Mouse (Mus musculus) embryonic facial prominence, embryonic 10.5 days (tissue): ENCODE measurements at regions not wholly inside any gene's neighbourhood (a gene's known extent, or its start where the extent isn't known, plus 50 kb on each side); places are given as distances from the start of the nearest gene placed in this dataset.
"Not testable (repeated sequence)": the region's sequence is repeated elsewhere in the genome, so short reads cannot be mapped to it uniquely, and the experiment has no call there.

Experiments
- DNase-seq: peaks from one replicate; pipeline ENCODE4 v3.0.0-alpha.2; 2017; ENCODE audit warnings: low spot score
- H3K27ac ChIP-seq: fragments of 300-500 bp; sonication (generic); replicated peaks from 2 replicates; pipeline ENCODE4 v1.5.1; 2016; ENCODE audit warnings: mild to moderate bottlenecking
- H3K27me3 ChIP-seq: fragments of 300-500 bp; sonication (generic); replicated peaks from 2 replicates; pipeline ENCODE4 v1.6.1; 2016; ENCODE audit warnings: low read depth, mild to moderate bottlenecking; ENCODE audit not compliant: poor library complexity, severe bottlenecking
- H3K36me3 ChIP-seq: fragments of 300-500 bp; sonication (generic); replicated peaks from 2 replicates; pipeline ENCODE4 v1.6.1; 2016; ENCODE audit warnings: mild to moderate bottlenecking, moderate library complexity
- H3K4me1 ChIP-seq: fragments of 300-500 bp; sonication (generic); 2 replicates; pipeline ENCODE4 v1.6.1; 2016
- H3K4me3 ChIP-seq: fragments of 300-500 bp; sonication (generic); 2 replicates; pipeline ENCODE4 v1.5.1; 2016; ENCODE audit warnings: mild to moderate bottlenecking, moderate library complexity
- H3K9me3 ChIP-seq: fragments of 300-500 bp; sonication (generic); 2 replicates; pipeline ENCODE4 v1.6.1; 2016; ENCODE audit warnings: mild to moderate bottlenecking
- whole genome bisulfite sequencing: fragments of 180-500 bp; shearing (Covaris S2); methylation state at CpG from one replicate; pipeline ENCODE4 v1.1.7; 2016; 5-methylcytosine and 5-hydroxymethylcytosine counted together

DNA sequence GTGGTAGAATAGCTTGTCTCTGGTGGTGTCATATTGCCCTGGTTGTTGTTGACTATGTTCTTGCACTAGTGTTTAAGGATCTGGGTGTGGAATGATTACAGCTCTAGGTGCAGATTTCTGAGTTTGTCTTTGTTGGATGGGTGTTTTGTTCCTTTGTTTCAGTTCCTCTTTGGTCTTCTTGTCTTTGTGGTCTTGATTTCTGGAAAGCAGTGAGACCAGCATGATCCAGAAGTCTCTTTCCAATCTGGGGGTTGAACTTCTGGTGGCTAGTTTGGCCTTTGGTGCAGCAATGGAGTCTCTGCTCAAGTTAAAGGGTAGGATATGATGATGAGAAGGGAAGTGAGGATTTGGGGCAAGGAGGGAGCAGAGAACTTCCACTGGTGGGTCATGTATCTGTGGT, 174.4 kb downstream of the St8sia4 start:
- no peak overlapping the region for H3K27ac ChIP-seq

DNA sequence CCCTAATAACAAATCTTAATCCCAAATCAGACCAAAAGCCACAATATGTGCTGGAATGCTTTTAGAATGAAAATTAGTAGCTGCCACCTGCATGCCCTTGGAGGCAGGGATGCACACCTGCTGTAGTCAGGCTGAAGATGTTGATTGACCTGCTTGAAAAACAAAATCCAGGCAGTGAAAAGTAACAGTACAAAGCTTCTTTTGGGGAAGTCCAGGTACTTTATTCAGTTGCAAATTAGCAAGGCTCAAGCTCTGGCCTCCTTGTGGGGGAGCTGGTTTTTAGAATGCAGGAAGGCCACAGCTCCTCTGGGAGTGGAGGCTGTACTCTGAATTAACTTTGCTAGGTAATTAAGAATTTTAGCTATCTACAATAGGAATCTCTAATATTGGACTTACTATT, 166.7 kb downstream of the St8sia4 start:
- H3K27ac ChIP-seq, H3K36me3 ChIP-seq, H3K27me3 ChIP-seq, DNase-seq, H3K4me1 ChIP-seq, H3K9me3 ChIP-seq, H3K4me3 ChIP-seq: not testable (repeated sequence)

More for the DNA sequence above, 174.4 kb downstream of the St8sia4 start:
- no peak overlapping the region for H3K4me3 ChIP-seq
- DNase-seq, result no peak
- no peaks in the 10 kb centered on the region for H3K36me3 ChIP-seq
- H3K9me3 ChIP-seq, result no peaks in the 10 kb centered on the region
- no peaks in the 10 kb centered on the region for H3K27me3 ChIP-seq
- no peaks in the 10 kb centered on the region for H3K4me1 ChIP-seq

DNA sequence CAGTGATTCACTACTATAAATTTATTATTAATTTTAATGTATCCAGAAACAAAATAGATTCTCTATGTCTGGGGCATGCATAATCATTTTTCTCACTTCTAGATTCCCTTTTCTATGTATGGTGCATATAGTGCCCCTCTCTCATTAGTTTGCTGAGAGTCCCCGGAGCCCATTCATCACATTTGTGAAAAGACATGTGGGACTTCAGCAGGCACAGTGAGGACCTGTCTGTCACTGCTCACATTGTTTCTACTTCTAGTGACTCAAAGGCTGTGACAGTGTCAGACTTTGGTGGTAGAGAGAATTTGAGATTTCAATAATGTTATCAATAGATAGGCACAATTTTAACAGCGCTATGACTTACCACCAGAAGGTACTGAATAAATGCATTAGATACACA, 158.7 kb downstream of the St8sia4 start:
- WGBS, result 91% methylated on average over 2 of the region's 2 CpGs
- Histone ChIP-seq H3K36me3 (no peaks in the 10 kb centered on the region), H3K9me3 (0 out of 2 replicates have a peak, but pooled peaks cover 2% of the 10 kb centered on the region), H3K4me3 (no peak overlapping the region), H3K27ac (no peak overlapping the region), H3K4me1 (no peaks in the 10 kb centered on the region), H3K27me3 (no peaks in the 10 kb centered on the region)
- DNase-seq, result no peak

DNA sequence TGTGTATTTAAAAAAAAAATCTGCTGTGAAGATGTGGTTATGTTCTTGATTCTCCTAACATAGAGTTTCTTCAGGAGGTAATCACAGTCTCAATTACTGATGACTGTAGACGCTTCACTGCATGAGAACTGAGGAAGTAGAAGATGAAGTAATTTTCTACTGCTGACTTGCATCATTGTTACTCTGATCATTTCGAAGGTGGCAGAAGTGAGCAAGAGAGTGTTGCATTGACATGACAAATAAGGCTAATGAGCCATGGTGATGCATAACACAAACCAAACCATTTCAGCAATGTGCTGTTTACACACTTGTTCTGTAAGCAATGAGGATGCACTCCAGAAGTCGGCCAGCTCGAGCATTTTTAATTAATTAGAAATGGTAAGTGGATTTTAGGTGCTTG, 138.6 kb downstream of the St8sia4 start:
- Histone ChIP-seq H3K36me3 (no peaks in the 10 kb centered on the region), H3K4me3 (no peak overlapping the region), H3K9me3 (no peaks in the 10 kb centered on the region), H3K4me1 (no peaks in the 10 kb centered on the region), H3K27me3 (no peaks in the 10 kb centered on the region), H3K27ac (no peak overlapping the region)
- WGBS, result 65% methylated on average over 4 of the region's 4 CpGs
- no peak for DNase-seq

DNA sequence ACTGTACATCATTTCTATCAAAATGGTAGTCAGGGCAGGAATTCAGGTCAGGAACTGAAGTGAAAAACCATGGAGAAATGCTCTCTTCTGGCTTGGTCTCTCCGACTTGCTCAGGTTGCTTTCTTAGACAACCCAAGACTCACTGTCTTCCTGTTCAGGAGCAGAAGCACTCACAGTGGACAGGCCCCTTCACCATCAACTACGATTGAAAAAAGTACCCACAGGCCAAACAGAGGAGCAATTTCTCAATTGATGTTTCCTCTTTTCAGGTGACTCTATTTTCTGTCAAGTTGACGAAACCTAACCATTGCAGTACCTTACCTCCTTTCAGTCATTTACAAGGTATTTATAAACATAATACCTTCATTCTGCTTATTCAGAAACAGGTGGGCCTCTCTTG, 136.4 kb downstream of the St8sia4 start:
- Histone ChIP-seq H3K9me3 (no peaks in the 10 kb centered on the region), H3K36me3 (no peaks in the 10 kb centered on the region), H3K4me1 (no peaks in the 10 kb centered on the region), H3K27ac (no peak overlapping the region), H3K4me3 (no peak overlapping the region), H3K27me3 (no peaks in the 10 kb centered on the region)
- 82% methylated on average over 3 of the region's 3 CpGs for WGBS
- DNase-seq, result no peak
